Comparison of ENCODE assay signal across 8 mouse cellular contexts in genomic region chr3:32530041-32530440, GRCm38 (mm10). TPM values are rescaled to one million over a fixed set of nuclear protein-coding genes. Genes with fewer than 3 reads are reported as not detected.
DNase-seq lines count a peak whose midpoint lies in the region; ATAC-seq and TF ChIP-seq lines count a peak whose summit lies in the region.

No protein-coding gene starts in this region.

- WGBS in liver, adult 2 months = 7% methylated on average over 5 of the region's 5 CpGs
- WGBS in intestine, embryonic 14.5 days = 14% methylated on average over 5 of the region's 5 CpGs
- 15% methylated on average over 5 of the region's 5 CpGs for WGBS in neural tube, embryonic 13.5 days

- intact Hi-C loops in gastrocnemius, postnatal 36 days (cut with DNase I) = no loop called here

- no peak for TF ChIP-seq POLR2A in liver, adult 2 months (IDR thresholded peaks at IDR 0.05; ENCODE audit: extremely low read depth, insufficient read depth, low read length)

- TF ChIP-seq CTCF in liver, adult 2 months (IDR thresholded peaks at IDR 0.05; ENCODE audit: low read depth, low read length) = no peak

- peaks cover 12% of the 10 kb centered on the region; the same call in 1 of the 2 replicates for H3K79me2 ChIP-seq in liver, adult 2 months (ENCODE audit: control insufficient read depth, insufficient read depth, low read length)

- H3K9ac ChIP-seq in liver, adult 2 months (ENCODE audit: low read depth, low read length) = peak overlapping the region; percentile 92; the same call in 1 of the 2 replicates
- H3K9ac ChIP-seq in intestine, embryonic 14.5 days (ENCODE audit: low read length) = peak overlapping the region; percentile 74
- peak overlapping the region; percentile 85 for H3K9ac ChIP-seq in neural tube, embryonic 13.5 days

- H3K4me3 ChIP-seq in liver, adult 2 months (ENCODE audit: insufficient read depth, low read depth, low read length) = peak overlapping the region; percentile 85
- peak overlapping the region; percentile 88 for H3K4me3 ChIP-seq in intestine, embryonic 14.5 days (ENCODE audit: low read depth, low read length)
- peak overlapping the region; percentile 83 for H3K4me3 ChIP-seq in neural tube, embryonic 13.5 days

- H3K9me3 ChIP-seq in intestine, embryonic 14.5 days (ENCODE audit: control insufficient read depth, low read length) = peaks cover 3% of the 10 kb centered on the region; the same call in 1 of the 2 replicates
- no peaks in the 10 kb centered on the region; the same call in 1 of the 2 replicates for H3K9me3 ChIP-seq in neural tube, embryonic 13.5 days

- H3K36me3 ChIP-seq in liver, adult 2 months (ENCODE audit: control insufficient read depth, insufficient read depth, low read length) = peaks cover 20% of the 10 kb centered on the region
- H3K36me3 ChIP-seq in intestine, embryonic 14.5 days (ENCODE audit: control insufficient read depth, insufficient read depth, low read length) = peaks cover 11% of the 10 kb centered on the region
- peaks cover 34% of the 10 kb centered on the region for H3K36me3 ChIP-seq in neural tube, embryonic 13.5 days

- H3K27ac ChIP-seq in liver, adult 2 months (replicated peaks; ENCODE audit: insufficient read depth, low read depth, low read length) = no peak overlapping the region
- H3K27ac ChIP-seq in intestine, embryonic 14.5 days (ENCODE audit: low read depth) = no peak overlapping the region
- H3K27ac ChIP-seq in neural tube, embryonic 13.5 days (replicated peaks) = no peak overlapping the region

- peak overlapping the region; percentile 73 for H3K4me2 ChIP-seq in intestine, embryonic 14.5 days (ENCODE audit: low read length)
- H3K4me2 ChIP-seq in neural tube, embryonic 13.5 days = peak overlapping the region; percentile 71

- ATAC-seq in intestine, embryonic 14.5 days (replicated peaks; ENCODE audit: low FRiP score, low TSS enrichment, low read depth) = no peak
- ATAC-seq in neural tube, embryonic 13.5 days (ENCODE audit: low read depth) = no peak
- no peak for ATAC-seq in frontal cortex, adult (ENCODE audit: low TSS enrichment)

- peaks cover 4% of the 10 kb centered on the region for H3K4me1 ChIP-seq in liver, adult 2 months (ENCODE audit: control insufficient read depth, insufficient read depth, low read length)
- peaks cover 6% of the 10 kb centered on the region for H3K4me1 ChIP-seq in intestine, embryonic 14.5 days (replicated peaks; ENCODE audit: control insufficient read depth, insufficient read depth, low read length)
- peaks cover 13% of the 10 kb centered on the region for H3K4me1 ChIP-seq in neural tube, embryonic 13.5 days (replicated peaks)

- no peaks in the 10 kb centered on the region for H3K27me3 ChIP-seq in liver, adult 2 months (ENCODE audit: control insufficient read depth, insufficient read depth, low read length)
- H3K27me3 ChIP-seq in intestine, embryonic 14.5 days (replicated peaks; ENCODE audit: control insufficient read depth, insufficient read depth, low read length) = no peaks in the 10 kb centered on the region
- H3K27me3 ChIP-seq in neural tube, embryonic 13.5 days = no peaks in the 10 kb centered on the region

- no peak for DNase-seq in liver, adult 2 months (ENCODE audit: extremely low read depth, low read depth, low spot score)
- DNase-seq in liver = no peak
- peak; percentile 20 for DNase-seq in embryo, embryonic 9.5 days (ENCODE audit: extremely low spot score)
- DNase-seq in intestine, embryonic 14.5 days (ENCODE audit: low spot score) = no peak
- DNase-seq in gastrocnemius, postnatal 36 days = no peak
- no peak for DNase-seq in right cerebral cortex, postnatal 14 days

RNA-seq across cellular contexts. Expression of gene Mfn1, which starts 0.8 kb away (rescaled TPM):
- total RNA-seq in liver, adult 2 months (2014; rRNA removed) = 39.7 and 45.0 TPM in 2 replicates
- 10.1 and 11.6 TPM in 2 replicates for polyA plus RNA-seq in liver, adult 2 months (2012; rRNA removed)
- polyA plus RNA-seq in intestine, embryonic 14.5 days (2014; fragmentation: Nextera tagmentation; extraction: Ambion mirVana) = 23.6 and 24.4 TPM in 2 replicates
- polyA plus RNA-seq in neural tube, embryonic 13.5 days (2015; fragmentation: Nextera tagmentation; extraction: Ambion mirVana) = 36.3 and 46.0 TPM in 2 replicates
- 100 to 1,000 TPM; 205 to 239 TPM for total RNA-seq in gastrocnemius, postnatal 36 days (2021)

RNA-seq across cellular contexts. Expression of gene Zfp639, which starts 20.0 kb away (rescaled TPM):
- 23.6 and 24.2 TPM in 2 replicates for total RNA-seq in liver, adult 2 months (2014; rRNA removed)
- 7.6 and 10.8 TPM in 2 replicates for polyA plus RNA-seq in liver, adult 2 months (2012; rRNA removed)
- 40.9 and 44.8 TPM in 2 replicates for polyA plus RNA-seq in intestine, embryonic 14.5 days (2014; fragmentation: Nextera tagmentation; extraction: Ambion mirVana)
- polyA plus RNA-seq in neural tube, embryonic 13.5 days (2015; fragmentation: Nextera tagmentation; extraction: Ambion mirVana) = 37.5 and 42.7 TPM in 2 replicates
- total RNA-seq in gastrocnemius, postnatal 36 days (2021) = 10 to 100 TPM; 25.8 TPM

RNA-seq across cellular contexts. Expression of gene Kcnmb3, which starts 38.0 kb away (rescaled TPM):
- not detected in 2 replicates for total RNA-seq in liver, adult 2 months (2014; rRNA removed)
- polyA plus RNA-seq in liver, adult 2 months (2012; rRNA removed) = not detected in 2 replicates
- not detected in 2 replicates for polyA plus RNA-seq in intestine, embryonic 14.5 days (2014; fragmentation: Nextera tagmentation; extraction: Ambion mirVana)
- polyA plus RNA-seq in neural tube, embryonic 13.5 days (2015; fragmentation: Nextera tagmentation; extraction: Ambion mirVana) = 0.11 and 0.17 TPM in 2 replicates
- under 1 TPM in 1 of 2 experiments, not detected in 1; 0.35 TPM for total RNA-seq in gastrocnemius, postnatal 36 days (2021)
